Mouse (Mus musculus) stomach, postnatal 0 days (tissue): ENCODE measurements around the gene Cdc14a.

Experiments used
- CTCF ChIP-seq: IDR thresholded peaks from 2 replicates; pipeline ENCODE4 v1.5.1; 2016; ENCODE audit warnings: antibody characterized with exemption, low read depth, mild to moderate bottlenecking, moderate library complexity
- EP300 ChIP-seq: optimal IDR thresholded peaks from 2 replicates; pipeline ENCODE3; 2016; ENCODE audit warnings: antibody characterized with exemption

DNA sequence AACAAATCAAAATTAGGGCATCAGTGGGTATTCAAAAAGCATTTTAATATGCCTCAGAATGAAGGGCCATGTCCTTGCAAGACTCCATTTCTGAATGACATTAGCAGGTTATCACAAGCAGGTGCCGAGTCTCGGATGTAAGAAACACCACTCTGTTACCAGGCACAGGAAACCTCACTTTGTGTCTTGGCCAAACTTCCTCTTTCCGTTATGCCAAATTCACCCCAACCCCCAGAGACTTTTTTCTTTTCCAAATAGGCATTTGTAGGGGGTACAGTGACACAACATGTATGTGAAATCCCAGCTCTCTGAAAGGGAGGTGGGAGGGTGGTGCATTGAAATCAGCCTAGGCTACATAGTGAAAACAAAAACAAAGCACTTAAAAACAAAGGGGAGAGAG is 12.3 kb upstream of the Cdc14a start:
- TF ChIP-seq CTCF: no peak
- TF ChIP-seq EP300: no peak
